Mouse (Mus musculus): ENCODE measurements around the gene Mobp. TPM values are rescaled to one million over a fixed set of nuclear protein-coding genes. Genes with fewer than 3 reads are reported as not detected.

The Mobp gene
- polyA plus RNA-seq, 1 experiment from 2014 or later = not detected

DNA sequence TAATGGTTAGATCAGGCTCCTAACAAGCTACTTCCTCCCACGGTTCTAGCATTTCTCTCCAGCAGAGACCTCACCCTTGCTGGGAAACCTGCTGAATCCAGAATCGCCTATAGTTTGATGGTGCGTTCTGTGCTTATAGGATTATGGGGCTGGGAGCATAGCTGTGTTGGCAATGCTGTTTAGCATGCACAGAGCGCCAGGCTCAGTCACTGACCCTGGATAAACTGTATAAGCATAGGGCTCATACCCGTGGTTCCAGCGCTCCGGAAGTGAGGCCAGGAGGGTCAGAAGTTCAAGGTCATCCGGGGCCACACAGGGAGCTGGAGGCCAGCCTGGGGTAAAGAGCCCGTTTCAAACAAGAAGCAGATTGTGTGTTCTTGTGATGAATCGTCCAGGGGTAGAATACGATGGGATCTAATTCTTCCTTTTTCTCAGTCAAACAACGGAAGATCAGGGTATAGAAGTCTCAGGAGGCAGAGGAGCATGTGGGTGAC lies 2.4 kb downstream of the Mobp start:
- H3K4me3 ChIP-seq (ENCODE audit: low read depth, low read length) = no peak overlapping the region
- no peak overlapping the region for H3K4me2 ChIP-seq (ENCODE audit: low read length)
- H3K27ac ChIP-seq (ENCODE audit: low read depth) = no peak overlapping the region
- no peak overlapping the region for H3K9ac ChIP-seq (ENCODE audit: low read length)
- no peaks in the 10 kb centered on the region for H3K4me1 ChIP-seq (replicated peaks; ENCODE audit: control insufficient read depth, insufficient read depth, low read length)
- no peaks in the 10 kb centered on the region for H3K36me3 ChIP-seq (ENCODE audit: control insufficient read depth, insufficient read depth, low read length)
- ATAC-seq (replicated peaks; ENCODE audit: low FRiP score, low TSS enrichment, low read depth) = no peak
- no peaks in the 10 kb centered on the region for H3K27me3 ChIP-seq (replicated peaks; ENCODE audit: control insufficient read depth, insufficient read depth, low read length)
- WGBS = 72% methylated on average over 12 of the region's 12 CpGs
- H3K9me3 ChIP-seq (ENCODE audit: control insufficient read depth, low read length) = no peaks in the 10 kb centered on the region
- no peak for DNase-seq (ENCODE audit: low spot score)

DNA sequence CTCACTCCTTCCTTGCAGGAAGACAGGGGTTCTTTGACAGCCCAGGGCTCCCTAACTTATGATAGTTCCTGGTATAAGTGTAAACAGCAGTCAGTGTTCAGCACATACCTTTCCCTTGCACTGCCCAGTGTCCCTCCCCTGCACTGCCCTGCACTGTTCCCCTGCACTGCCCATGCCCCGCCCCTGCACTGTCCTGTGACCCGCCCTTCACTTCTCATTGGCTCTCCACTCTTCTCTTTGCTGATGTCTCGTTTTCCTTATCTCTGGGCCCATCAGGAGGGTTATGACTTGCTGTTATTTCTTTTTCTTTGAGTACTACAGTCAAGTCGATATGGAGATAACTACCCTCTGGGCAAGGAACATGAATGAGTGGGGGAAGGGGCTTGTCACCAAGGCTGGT lies 8.5 kb downstream of the Mobp start:
- WGBS = 35% methylated on average over 4 of the region's 4 CpGs
- Histone ChIP-seq H3K4me3 (ENCODE audit: low read depth, low read length) (no peak overlapping the region), H3K4me1 (replicated peaks; ENCODE audit: control insufficient read depth, insufficient read depth, low read length) (no peaks in the 10 kb centered on the region; the same call in 1 of the 2 replicates), H3K27me3 (replicated peaks; ENCODE audit: control insufficient read depth, insufficient read depth, low read length) (no peaks in the 10 kb centered on the region), H3K27ac (ENCODE audit: low read depth) (no peak overlapping the region), H3K36me3 (ENCODE audit: control insufficient read depth, insufficient read depth, low read length) (no peaks in the 10 kb centered on the region), H3K4me2 (ENCODE audit: low read length) (no peak overlapping the region), H3K9me3 (ENCODE audit: control insufficient read depth, low read length) (no peaks in the 10 kb centered on the region), H3K9ac (ENCODE audit: low read length) (no peak overlapping the region)
- ATAC-seq (replicated peaks; ENCODE audit: low FRiP score, low TSS enrichment, low read depth) (peak; percentile 86), DNase-seq (ENCODE audit: low spot score) (no peak)

DNA sequence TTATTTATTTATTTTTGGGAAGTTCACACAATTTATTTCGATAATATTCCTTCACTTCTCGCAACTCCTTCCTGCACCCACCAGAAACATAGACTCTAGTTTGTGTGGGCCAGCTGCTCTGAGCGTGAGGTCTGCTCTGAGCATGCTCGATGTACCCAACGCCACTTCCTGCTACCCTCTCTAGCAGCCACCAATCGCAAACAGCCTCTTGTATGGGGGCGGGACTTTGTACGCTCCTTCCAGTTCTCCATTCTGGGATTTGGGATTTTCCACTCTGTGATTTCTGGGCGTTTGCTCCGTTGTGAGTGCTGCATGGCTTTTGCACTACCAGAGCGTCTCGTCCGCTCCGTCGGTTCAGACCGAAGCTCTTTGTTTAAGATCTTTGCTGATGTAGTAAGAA lies 14.4 kb downstream of the Mobp start:
- H3K4me1 ChIP-seq (replicated peaks; ENCODE audit: control insufficient read depth, insufficient read depth, low read length) = no peaks in the 10 kb centered on the region
- H3K4me2 ChIP-seq (ENCODE audit: low read length) = no peak overlapping the region
- H3K36me3 ChIP-seq (ENCODE audit: control insufficient read depth, insufficient read depth, low read length) = no peaks in the 10 kb centered on the region
- H3K27me3 ChIP-seq (replicated peaks; ENCODE audit: control insufficient read depth, insufficient read depth, low read length) = no peaks in the 10 kb centered on the region
- no peak overlapping the region for H3K27ac ChIP-seq (ENCODE audit: low read depth)
- H3K4me3 ChIP-seq (ENCODE audit: low read depth, low read length) = no peak overlapping the region
- H3K9ac ChIP-seq (ENCODE audit: low read length) = no peak overlapping the region
- 86% methylated on average over 16 of the region's 16 CpGs for WGBS
- no peaks in the 10 kb centered on the region for H3K9me3 ChIP-seq (ENCODE audit: control insufficient read depth, low read length)
- no peak for ATAC-seq (replicated peaks; ENCODE audit: low FRiP score, low TSS enrichment, low read depth)
- DNase-seq (ENCODE audit: low spot score) = no peak

DNA sequence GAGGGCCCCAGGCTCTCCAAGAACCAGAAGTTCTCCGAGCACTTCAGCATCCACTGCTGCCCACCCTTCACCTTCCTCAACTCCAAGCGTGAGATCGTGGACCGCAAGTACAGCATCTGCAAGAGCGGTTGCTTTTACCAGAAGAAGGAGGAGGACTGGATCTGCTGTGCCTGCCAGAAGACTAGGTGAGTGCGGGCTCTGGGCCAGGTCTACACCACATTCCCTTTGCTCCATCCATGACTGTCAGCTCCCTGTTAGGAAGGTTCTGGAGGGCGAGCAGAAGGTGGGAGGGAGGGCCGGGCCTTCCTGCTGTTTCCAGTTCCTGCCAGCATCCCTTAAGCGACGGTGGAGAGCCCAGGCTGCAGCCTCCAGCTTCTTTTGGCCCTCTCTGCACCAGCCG lies 18.3 kb downstream of the Mobp start:
- ATAC-seq (replicated peaks; ENCODE audit: low FRiP score, low TSS enrichment, low read depth) (no peak), DNase-seq (ENCODE audit: low spot score) (no peak)
- no peaks in the 10 kb centered on the region for H3K4me1 ChIP-seq (replicated peaks; ENCODE audit: control insufficient read depth, insufficient read depth, low read length)
- WGBS = 54% methylated on average over 11 of the region's 11 CpGs
- H3K4me2 ChIP-seq (ENCODE audit: low read length) = no peak overlapping the region
- H3K9me3 ChIP-seq (ENCODE audit: control insufficient read depth, low read length) = no peaks in the 10 kb centered on the region
- no peaks in the 10 kb centered on the region for H3K27me3 ChIP-seq (replicated peaks; ENCODE audit: control insufficient read depth, insufficient read depth, low read length)
- H3K36me3 ChIP-seq (ENCODE audit: control insufficient read depth, insufficient read depth, low read length) = no peaks in the 10 kb centered on the region
- H3K4me3 ChIP-seq (ENCODE audit: low read depth, low read length) = no peak overlapping the region
- no peak overlapping the region for H3K27ac ChIP-seq (ENCODE audit: low read depth)
- H3K9ac ChIP-seq (ENCODE audit: low read length) = no peak overlapping the region

DNA sequence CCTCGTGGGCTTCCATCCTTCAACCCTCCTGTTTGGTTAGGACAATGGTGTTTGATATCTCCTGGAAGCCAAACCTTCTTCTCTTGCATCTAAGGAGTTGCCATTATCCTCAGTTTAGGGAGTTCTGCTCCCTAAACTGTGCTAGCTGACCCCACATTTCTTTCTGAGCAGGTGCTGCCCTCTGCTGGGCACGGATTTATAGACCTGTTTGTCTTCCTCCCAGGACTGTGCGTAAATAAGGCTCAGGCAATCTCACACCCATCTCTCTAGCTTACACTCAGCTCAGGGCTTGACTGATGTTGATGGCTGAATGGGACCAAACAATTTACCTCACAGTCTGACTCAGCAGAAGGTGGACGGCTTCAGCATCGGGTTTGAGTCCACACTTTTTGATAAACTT lies 21.8 kb downstream of the Mobp start:
- no peak overlapping the region for H3K27ac ChIP-seq (ENCODE audit: low read depth)
- no peak overlapping the region for H3K4me2 ChIP-seq (ENCODE audit: low read length)
- no peaks in the 10 kb centered on the region for H3K4me1 ChIP-seq (replicated peaks; ENCODE audit: control insufficient read depth, insufficient read depth, low read length)
- DNase-seq (ENCODE audit: low spot score) (peak; percentile 82), ATAC-seq (replicated peaks; ENCODE audit: low FRiP score, low TSS enrichment, low read depth) (no peak)
- H3K36me3 ChIP-seq (ENCODE audit: control insufficient read depth, insufficient read depth, low read length) = no peaks in the 10 kb centered on the region
- H3K4me3 ChIP-seq (ENCODE audit: low read depth, low read length) = no peak overlapping the region
- 38% methylated on average over 5 of the region's 5 CpGs for WGBS
- no peaks in the 10 kb centered on the region for H3K9me3 ChIP-seq (ENCODE audit: control insufficient read depth, low read length)
- H3K9ac ChIP-seq (ENCODE audit: low read length) = no peak overlapping the region
- no peaks in the 10 kb centered on the region for H3K27me3 ChIP-seq (replicated peaks; ENCODE audit: control insufficient read depth, insufficient read depth, low read length)

DNA sequence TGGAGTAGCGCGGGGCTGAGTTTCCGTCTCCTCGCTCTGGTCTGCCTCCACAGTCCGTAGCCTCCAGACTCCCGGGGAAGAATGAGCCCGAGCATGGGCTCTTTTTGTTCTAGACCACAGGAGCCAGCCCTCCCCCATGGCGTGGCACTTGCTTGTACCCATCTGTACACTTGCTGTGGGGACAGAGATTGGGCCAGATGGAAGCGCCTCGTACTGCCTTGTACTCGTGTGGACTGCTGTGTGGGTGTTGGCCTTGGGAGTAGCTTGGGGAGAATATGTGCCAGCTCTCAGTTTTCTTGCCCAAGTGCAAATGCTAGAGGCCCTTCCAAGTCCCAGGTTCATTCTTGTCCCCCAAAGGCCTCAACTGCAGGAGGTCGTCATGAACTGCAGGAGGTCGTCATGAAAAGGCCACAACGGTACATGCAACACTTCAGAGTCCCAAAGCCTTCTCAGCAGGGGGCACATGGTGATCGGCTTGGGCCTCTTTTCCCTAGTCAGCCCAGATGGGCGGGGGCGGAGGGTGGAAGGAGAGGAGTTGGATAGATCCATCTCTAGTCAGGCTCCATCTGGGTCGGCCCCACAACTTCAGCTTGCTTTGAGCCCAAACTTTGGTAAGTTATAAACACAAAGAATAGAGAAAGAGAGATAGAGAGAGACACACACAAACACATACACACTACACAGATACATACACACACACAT lies 25.1 kb downstream of the Mobp start:
- 89% methylated on average over 18 of the region's 18 CpGs for WGBS
- DNase-seq (ENCODE audit: low spot score) = no peak
- no peak for ATAC-seq (replicated peaks; ENCODE audit: low FRiP score, low TSS enrichment, low read depth)
- Histone ChIP-seq H3K4me2 (ENCODE audit: low read length) (no peak overlapping the region), H3K9me3 (ENCODE audit: control insufficient read depth, low read length) (no peaks in the 10 kb centered on the region), H3K4me1 (replicated peaks; ENCODE audit: control insufficient read depth, insufficient read depth, low read length) (no peaks in the 10 kb centered on the region), H3K27ac (ENCODE audit: low read depth) (no peak overlapping the region), H3K27me3 (replicated peaks; ENCODE audit: control insufficient read depth, insufficient read depth, low read length) (no peaks in the 10 kb centered on the region), H3K9ac (ENCODE audit: low read length) (no peak overlapping the region), H3K4me3 (ENCODE audit: low read depth, low read length) (no peak overlapping the region), H3K36me3 (ENCODE audit: control insufficient read depth, insufficient read depth, low read length) (no peaks in the 10 kb centered on the region)

DNA sequence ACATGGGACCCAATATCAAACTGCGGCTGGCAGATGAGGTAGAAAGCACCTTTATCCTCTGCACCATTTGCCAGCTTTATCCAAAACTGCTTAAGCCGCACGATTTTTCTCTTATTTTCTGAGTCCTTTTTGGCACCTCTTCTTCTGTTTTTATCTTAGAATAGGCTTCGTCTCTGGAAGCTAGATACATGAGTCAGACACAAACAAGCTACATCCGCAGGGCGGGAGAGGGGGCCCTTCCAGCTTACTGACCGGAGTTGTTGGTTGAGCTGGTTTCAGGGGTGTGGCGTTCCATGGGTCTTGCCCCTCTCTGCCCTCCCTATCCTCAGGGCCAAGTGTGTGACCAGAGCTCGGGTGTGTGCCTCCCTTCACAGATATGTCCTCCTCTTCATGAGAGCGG lies 29.3 kb downstream of the Mobp start:
- Histone ChIP-seq H3K4me3 (ENCODE audit: low read depth, low read length) (no peak overlapping the region), H3K4me1 (replicated peaks; ENCODE audit: control insufficient read depth, insufficient read depth, low read length) (no peaks in the 10 kb centered on the region), H3K36me3 (ENCODE audit: control insufficient read depth, insufficient read depth, low read length) (no peaks in the 10 kb centered on the region), H3K9ac (ENCODE audit: low read length) (no peak overlapping the region), H3K27ac (ENCODE audit: low read depth) (no peak overlapping the region), H3K27me3 (replicated peaks; ENCODE audit: control insufficient read depth, insufficient read depth, low read length) (no peaks in the 10 kb centered on the region), H3K9me3 (ENCODE audit: control insufficient read depth, low read length) (no peaks in the 10 kb centered on the region), H3K4me2 (ENCODE audit: low read length) (no peak overlapping the region)
- WGBS = 87% methylated on average over 10 of the region's 10 CpGs
- DNase-seq (ENCODE audit: low spot score) (no peak), ATAC-seq (replicated peaks; ENCODE audit: low FRiP score, low TSS enrichment, low read depth) (no peak)

DNA sequence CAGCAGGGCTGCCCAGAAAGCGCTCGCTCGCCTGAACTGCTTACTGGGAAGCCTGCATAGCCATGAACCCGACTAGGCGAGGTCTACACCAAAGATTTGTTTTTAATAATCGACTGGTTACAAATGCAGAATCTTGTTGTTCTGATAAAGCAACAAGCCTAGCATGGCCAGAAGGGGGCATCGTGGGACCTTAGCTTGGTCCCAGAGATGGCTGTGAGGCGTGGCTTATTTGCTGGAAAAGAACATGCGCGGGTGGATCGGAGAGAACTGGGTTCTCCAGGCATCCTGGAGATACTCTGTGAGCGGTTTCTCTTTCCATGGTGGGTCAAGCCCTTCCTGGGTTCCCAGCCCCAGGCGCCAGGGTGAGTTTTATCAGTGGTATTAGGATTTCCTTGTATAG lies 35.0 kb downstream of the Mobp start:
- no peak for ATAC-seq (replicated peaks; ENCODE audit: low FRiP score, low TSS enrichment, low read depth)
- DNase-seq (ENCODE audit: low spot score) = peak; percentile 73

DNA sequence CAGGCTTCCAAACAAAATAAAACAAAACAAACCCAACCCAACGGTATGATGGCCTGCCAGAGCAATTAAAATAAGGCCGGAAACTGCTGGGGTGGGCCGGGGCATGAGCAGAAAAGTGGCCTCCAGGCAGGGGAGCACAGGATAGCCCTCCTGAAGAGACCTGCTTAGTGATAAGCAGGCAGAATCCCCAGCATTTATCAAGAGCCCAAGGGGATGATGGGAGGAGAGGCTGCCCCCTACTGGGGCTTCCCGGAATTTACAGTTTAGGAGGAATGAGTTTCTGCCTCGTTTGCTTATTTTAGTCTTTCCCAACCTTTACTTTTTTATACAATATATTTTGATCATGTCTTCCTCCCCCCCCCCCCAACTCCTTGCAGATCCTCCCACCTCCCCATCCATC lies 37.3 kb downstream of the Mobp start:
- H3K36me3 ChIP-seq (ENCODE audit: control insufficient read depth, insufficient read depth, low read length) = no peaks in the 10 kb centered on the region
- DNase-seq (ENCODE audit: low spot score) (no peak), ATAC-seq (replicated peaks; ENCODE audit: low FRiP score, low TSS enrichment, low read depth) (no peak)
- no peak overlapping the region for H3K4me2 ChIP-seq (ENCODE audit: low read length)
- no peaks in the 10 kb centered on the region for H3K9me3 ChIP-seq (ENCODE audit: control insufficient read depth, low read length)
- no peaks in the 10 kb centered on the region for H3K4me1 ChIP-seq (replicated peaks; ENCODE audit: control insufficient read depth, insufficient read depth, low read length)
- no peak overlapping the region for H3K9ac ChIP-seq (ENCODE audit: low read length)
- H3K27me3 ChIP-seq (replicated peaks; ENCODE audit: control insufficient read depth, insufficient read depth, low read length) = peaks cover 2% of the 10 kb centered on the region; the same call in 1 of the 2 replicates
- H3K27ac ChIP-seq (ENCODE audit: low read depth) = no peak overlapping the region
- WGBS = 78% methylated on average over 5 of the region's 5 CpGs
- H3K4me3 ChIP-seq (ENCODE audit: low read depth, low read length) = no peak overlapping the region

More for the DNA sequence above, 35.0 kb downstream of the Mobp start:
- 36% methylated on average over 13 of the region's 13 CpGs for WGBS
- Histone ChIP-seq H3K27me3 (replicated peaks; ENCODE audit: control insufficient read depth, insufficient read depth, low read length) (no peaks in the 10 kb centered on the region), H3K27ac (ENCODE audit: low read depth) (no peak overlapping the region), H3K9me3 (ENCODE audit: control insufficient read depth, low read length) (no peaks in the 10 kb centered on the region), H3K36me3 (ENCODE audit: control insufficient read depth, insufficient read depth, low read length) (no peaks in the 10 kb centered on the region), H3K9ac (ENCODE audit: low read length) (no peak overlapping the region), H3K4me2 (ENCODE audit: low read length) (no peak overlapping the region; the same call in 1 of the 2 replicates), H3K4me1 (replicated peaks; ENCODE audit: control insufficient read depth, insufficient read depth, low read length) (no peaks in the 10 kb centered on the region), H3K4me3 (ENCODE audit: low read depth, low read length) (no peak overlapping the region)

All from intestine, embryonic 14.5 days (tissue).